ENCODE assay signal across 8 mouse cellular contexts in the genomic region with DNA sequence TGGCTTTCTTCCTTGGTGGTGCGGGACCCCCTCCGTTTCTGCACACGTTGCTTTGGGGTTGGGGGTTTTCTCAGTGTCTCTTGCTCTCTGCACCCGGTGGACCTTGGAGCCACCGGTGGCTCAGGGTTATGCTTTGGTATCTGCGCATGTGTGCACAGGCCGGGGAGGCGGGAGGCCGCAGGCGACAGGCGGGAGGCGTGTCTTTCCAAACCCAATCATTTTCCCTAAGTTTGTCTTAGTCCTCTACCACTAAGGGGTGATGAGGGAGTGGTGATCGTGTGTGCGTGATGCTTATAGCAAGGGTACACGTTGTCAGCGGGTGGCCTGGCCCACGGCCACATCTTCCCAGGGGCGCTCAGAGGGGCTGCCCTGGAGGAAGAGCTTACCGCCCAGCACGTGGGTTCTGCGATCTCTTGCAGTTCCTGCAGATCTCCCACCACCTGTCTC. TPM values are rescaled to one million over a fixed set of nuclear protein-coding genes. Genes with fewer than 3 reads are reported as not detected.
DNase-seq lines count a peak whose midpoint lies in the region; ATAC-seq and TF ChIP-seq lines count a peak whose summit lies in the region.

No protein-coding gene starts in this region.

- H3K9me3 ChIP-seq in intestine, embryonic 14.5 days (ENCODE audit: control insufficient read depth, low read length) = no peaks in the 10 kb centered on the region

- 3% methylated on average over 21 of the region's 21 CpGs for WGBS in bone marrow, adult 2 months
- WGBS in intestine, embryonic 14.5 days = under 1% methylated on average over 21 of the region's 21 CpGs

- H3K4me3 ChIP-seq in bone marrow, adult 2 months (replicated peaks; ENCODE audit: control insufficient read depth, low read depth, low read length) = peak overlapping the region; percentile 0
- peak overlapping the region; percentile 31 for H3K4me3 ChIP-seq in intestine, embryonic 14.5 days (ENCODE audit: low read depth, low read length)

- H3K27me3 ChIP-seq in intestine, embryonic 14.5 days (replicated peaks; ENCODE audit: control insufficient read depth, insufficient read depth, low read length) = no peaks in the 10 kb centered on the region

- TF ChIP-seq CTCF in bone marrow, adult 2 months (IDR thresholded peaks at IDR 0.05; ENCODE audit: control insufficient read depth, insufficient read depth, low read length) = no peak

- H3K36me3 ChIP-seq in intestine, embryonic 14.5 days (ENCODE audit: control insufficient read depth, insufficient read depth, low read length) = peaks cover 15% of the 10 kb centered on the region

- no peaks in the 10 kb centered on the region for H3K4me1 ChIP-seq in bone marrow, adult 2 months (ENCODE audit: control insufficient read depth, insufficient read depth, low read length)
- H3K4me1 ChIP-seq in intestine, embryonic 14.5 days (replicated peaks; ENCODE audit: control insufficient read depth, insufficient read depth, low read length) = peaks cover 17% of the 10 kb centered on the region

- no peak for TF ChIP-seq POLR2A in bone marrow, adult 2 months (IDR thresholded peaks at IDR 0.05; ENCODE audit: borderline replicate concordance, control insufficient read depth, low read depth, low read length)

- peak; percentile 41 for DNase-seq in gastrocnemius, postnatal 25 days
- no peak for DNase-seq in intestine, embryonic 14.5 days (ENCODE audit: low spot score)
- DNase-seq in left cerebral cortex, adult 8-10 months (ENCODE audit: low spot score in 2 of 2) = peak; percentile 21 to 52
- peak; percentile 21 for DNase-seq in lung, postnatal 36 days
- peak; percentile 72 for DNase-seq in right cerebral cortex, adult 18-20 months
- DNase-seq in natural killer cell, adult 2 months (ENCODE audit: low spot score in 2 of 2) = no peak

- H3K9ac ChIP-seq in intestine, embryonic 14.5 days (ENCODE audit: low read length) = peak overlapping the region; percentile 43

- H3K27ac ChIP-seq in bone marrow, adult 2 months (ENCODE audit: control insufficient read depth, insufficient read depth, low read depth, low read length, poor library complexity) = no peak overlapping the region
- H3K27ac ChIP-seq in intestine, embryonic 14.5 days (ENCODE audit: low read depth) = no peak overlapping the region

- peak; percentile 79 for ATAC-seq in common myeloid progenitor, adult 5-6 weeks (replicated peaks; ENCODE audit: low read depth, poor library complexity, severe bottlenecking)
- ATAC-seq in intestine, embryonic 14.5 days (replicated peaks; ENCODE audit: low FRiP score, low TSS enrichment, low read depth) = peak; percentile 85

- peak overlapping the region; percentile 98 for H3K4me2 ChIP-seq in intestine, embryonic 14.5 days (ENCODE audit: low read length)

RNA-seq across cellular contexts. Expression of a gene that starts 0.9 kb away (rescaled TPM):
- polyA plus RNA-seq in bone marrow, adult 2 months (2011; ENCODE audit: insufficient read depth, insufficient read length, low replicate concordance, missing spikeins) = 0.41 and 0.77 TPM in 2 replicates
- not detected in 2 replicates for total RNA-seq in common myeloid progenitor, adult 5-6 weeks (2017)
- total RNA-seq in gastrocnemius, postnatal 25 days (2021) = under 1 TPM in 1 of 2 experiments, not detected in 1; 0.08 TPM
- 1.5 and 2.8 TPM in 2 replicates for polyA plus RNA-seq in intestine, embryonic 14.5 days (2014; fragmentation: Nextera tagmentation; extraction: Ambion mirVana)
- total RNA-seq in left cerebral cortex, adult 8-10 months (2022) = under 1 TPM; 0.39 to 0.77 (median 0.47) TPM

RNA-seq across cellular contexts. Expression of a gene that starts 29.4 kb away (rescaled TPM):
- 3.7 and 5.3 TPM in 2 replicates for polyA plus RNA-seq in bone marrow, adult 2 months (2011; ENCODE audit: insufficient read depth, insufficient read length, low replicate concordance, missing spikeins)
- total RNA-seq in common myeloid progenitor, adult 5-6 weeks (2017) = 3.5 and 7.3 TPM in 2 replicates
- 1 to 10 TPM; 4.2 to 5.1 TPM for total RNA-seq in gastrocnemius, postnatal 25 days (2021)
- 18.3 and 22.3 TPM in 2 replicates for polyA plus RNA-seq in intestine, embryonic 14.5 days (2014; fragmentation: Nextera tagmentation; extraction: Ambion mirVana)
- total RNA-seq in left cerebral cortex, adult 8-10 months (2022) = 10 to 100 TPM; 17.4 to 19.9 (median 19.3) TPM

RNA-seq across cellular contexts. Expression of a gene that starts 29.8 kb away (rescaled TPM):
- 59.3 and 107 TPM in 2 replicates for polyA plus RNA-seq in bone marrow, adult 2 months (2011; ENCODE audit: insufficient read depth, insufficient read length, low replicate concordance, missing spikeins)
- total RNA-seq in common myeloid progenitor, adult 5-6 weeks (2017) = 424 and 475 TPM in 2 replicates
- total RNA-seq in gastrocnemius, postnatal 25 days (2021) = 100 to 1,000 TPM; 114 to 129 TPM
- 324 and 358 TPM in 2 replicates for polyA plus RNA-seq in intestine, embryonic 14.5 days (2014; fragmentation: Nextera tagmentation; extraction: Ambion mirVana)
- total RNA-seq in left cerebral cortex, adult 8-10 months (2022) = 100 to 1,000 TPM; 181 to 219 (median 206) TPM

RNA-seq across cellular contexts. Expression of a gene that starts 43.0 kb away (rescaled TPM):
- polyA plus RNA-seq in bone marrow, adult 2 months (2011; ENCODE audit: insufficient read depth, insufficient read length, low replicate concordance, missing spikeins) = not detected in 2 replicates
- not detected in 2 replicates for total RNA-seq in common myeloid progenitor, adult 5-6 weeks (2017)
- not detected for total RNA-seq in gastrocnemius, postnatal 25 days (2021)
- polyA plus RNA-seq in intestine, embryonic 14.5 days (2014; fragmentation: Nextera tagmentation; extraction: Ambion mirVana) = 0.34 TPM in 1 of 2 replicates, not detected in the other
- not detected for total RNA-seq in left cerebral cortex, adult 8-10 months (2022)

RNA-seq across cellular contexts. Expression of a gene that starts 53.6 kb away (rescaled TPM):
- 14.4 and 29.5 TPM in 2 replicates for polyA plus RNA-seq in bone marrow, adult 2 months (2011; ENCODE audit: insufficient read depth, insufficient read length, low replicate concordance, missing spikeins)
- total RNA-seq in common myeloid progenitor, adult 5-6 weeks (2017) = 6.5 and 11.5 TPM in 2 replicates
- total RNA-seq in gastrocnemius, postnatal 25 days (2021) = 10 to 100 TPM; 23.9 to 26.2 TPM
- 27.8 and 31.1 TPM in 2 replicates for polyA plus RNA-seq in intestine, embryonic 14.5 days (2014; fragmentation: Nextera tagmentation; extraction: Ambion mirVana)
- 10 to 100 TPM; 17.8 to 23.9 (median 20.9) TPM for total RNA-seq in left cerebral cortex, adult 8-10 months (2022)

Comparison
In these comparisons a context has a peak if more than half of its experiments do, and no peak if none do; other contexts are left out.
1. DNase-seq: peak in gastrocnemius, postnatal 25 days (single experiment), left cerebral cortex, adult 8-10 months (2 of 2), lung, postnatal 36 days (single experiment) and right cerebral cortex, adult 18-20 months (single experiment); none in intestine, embryonic 14.5 days (single experiment) and natural killer cell, adult 2 months (0 of 2).